Mouse (Mus musculus) hindbrain, embryonic 13.5 days (tissue): ENCODE results near the gene L3mbtl2. TPM values are rescaled to one million over a fixed set of nuclear protein-coding genes. Genes with fewer than 3 reads are reported as not detected.

Source experiments
- ATAC-seq: fragments of 200-750 bp; cut with Nextera tagmentation; 2 replicates; pipeline ENCODE4 v1.8.0; 2017; ENCODE audit warnings: moderate TSS enrichment; ENCODE audit not compliant: low FRiP score
- H3K27ac ChIP-seq: fragments of 300-500 bp; sonication (generic); 2 replicates; pipeline ENCODE4 v1.5.1; 2015; ENCODE audit warnings: inconsistent platforms, mild to moderate bottlenecking, moderate library complexity
- H3K27me3 ChIP-seq: fragments of 300-500 bp; sonication (generic); 2 replicates; pipeline ENCODE4 v1.6.1; 2015; ENCODE audit warnings: mild to moderate bottlenecking, inconsistent platforms
- H3K36me3 ChIP-seq: fragments of 300-500 bp; sonication (generic); 2 replicates; pipeline ENCODE4 v1.6.1; 2015; ENCODE audit warnings: mild to moderate bottlenecking, inconsistent platforms
- H3K4me1 ChIP-seq: fragments of 300-500 bp; sonication (generic); replicated peaks from 2 replicates; pipeline ENCODE4 v1.6.1; 2015; ENCODE audit warnings: inconsistent platforms
- H3K4me2 ChIP-seq: fragments of 300-500 bp; sonication (generic); 2 replicates; pipeline ENCODE4 v1.6.1; 2015; ENCODE audit warnings: inconsistent platforms, mild to moderate bottlenecking, moderate library complexity
- H3K4me3 ChIP-seq: fragments of 300-500 bp; sonication (generic); 2 replicates; pipeline ENCODE4 v1.5.1; 2015; ENCODE audit warnings: mild to moderate bottlenecking, inconsistent platforms
- H3K9ac ChIP-seq: fragments of 300-500 bp; sonication (generic); 2 replicates; pipeline ENCODE4 v1.6.1; 2015; ENCODE audit warnings: mild to moderate bottlenecking, inconsistent platforms
- H3K9me3 ChIP-seq: fragments of 300-500 bp; sonication (generic); 2 replicates; pipeline ENCODE4 v1.6.1; 2016; ENCODE audit warnings: inconsistent platforms
- WGBS: fragments of 180-500 bp; shearing (Covaris S2); methylation state at CpG from one replicate; pipeline ENCODE4 v1.1.7; 2015; 5-methylcytosine and 5-hydroxymethylcytosine counted together
- polyA plus RNA-seq: library from polyadenylated mRNA; unstranded; fragments of >200 nt; fragmentation: Nextera tagmentation; extraction: Ambion mirVana; gene quantifications from 2 replicates; pipeline ENCODE4 v1.2.1, GENCODE M21; 2015

Gene L3mbtl2
- polyA plus RNA-seq, 1 experiment from 2014 or later: 29.5 TPM

DNA sequence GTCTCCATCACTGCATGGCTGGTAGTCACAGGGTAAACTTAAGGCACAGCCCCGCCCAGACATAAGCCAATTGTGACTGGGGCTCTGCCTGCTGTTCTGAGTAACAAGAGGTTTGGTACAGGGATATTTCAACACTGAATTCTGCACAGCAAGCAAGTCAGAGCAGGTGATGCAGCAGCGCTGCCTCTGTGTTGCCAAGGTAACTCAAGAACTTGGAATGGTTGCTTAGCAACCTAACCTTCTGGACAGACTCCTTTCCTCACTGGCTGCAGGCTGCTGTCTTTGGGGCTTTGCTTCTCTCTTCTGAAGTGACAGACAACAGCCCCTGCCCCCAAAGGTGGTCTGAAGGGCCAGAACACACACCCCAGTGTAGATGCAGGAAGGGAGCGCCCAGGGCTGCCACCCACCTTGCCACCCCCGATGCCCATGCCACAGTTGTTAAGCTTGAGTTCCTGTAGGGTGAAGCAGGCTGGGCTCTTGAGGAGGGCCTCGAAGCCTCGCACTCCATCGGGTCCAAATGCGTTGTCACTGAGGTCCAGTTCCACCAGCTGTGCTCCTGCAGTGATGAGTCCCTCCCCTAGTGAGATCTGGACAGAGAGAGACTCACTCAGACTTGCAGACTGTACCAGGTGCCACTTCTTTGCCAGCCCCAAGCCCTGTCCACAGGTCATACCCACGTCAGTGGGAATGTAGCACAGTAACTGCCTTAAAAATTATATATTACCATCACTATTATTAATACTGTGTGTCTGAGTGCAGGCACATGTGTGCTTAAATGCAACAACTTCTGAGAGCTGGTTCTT lies 54.8 kb downstream of the L3mbtl2 start:
- ATAC-seq: peak; percentile 71
- Histone ChIP-seq H3K36me3 (peaks cover 92% of the 10 kb centered on the region), H3K27ac (peak overlapping the region; percentile 82)

DNA sequence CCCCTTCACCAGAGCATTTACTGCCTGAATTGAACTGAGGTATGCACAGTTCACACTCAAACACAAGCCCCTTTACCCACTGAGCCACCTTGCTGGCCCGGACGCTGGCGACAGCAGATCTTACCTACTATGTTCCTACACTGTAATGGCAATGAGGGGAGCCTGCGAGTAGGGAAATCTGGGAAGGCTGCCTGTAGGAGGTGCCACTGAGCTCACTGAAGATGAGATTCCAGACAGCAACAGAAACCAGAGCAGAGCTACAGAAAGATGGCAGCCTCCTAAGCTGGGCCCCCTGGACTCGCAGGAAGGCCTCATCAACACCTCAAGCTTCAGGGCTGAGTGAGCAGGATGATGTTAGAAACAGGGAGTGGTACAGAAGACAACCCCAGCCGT lies 55.4 kb downstream of the L3mbtl2 start:
- Histone ChIP-seq H3K9me3 (no peaks in the 10 kb centered on the region), H3K27me3 (no peaks in the 10 kb centered on the region), H3K4me2 (no peak overlapping the region), H3K36me3 (peaks cover 92% of the 10 kb centered on the region), H3K27ac (peak overlapping the region; percentile 82), H3K4me1 (peaks cover 14% of the 10 kb centered on the region), H3K9ac (no peak overlapping the region), H3K4me3 (no peak overlapping the region)
- ATAC-seq: no peak
- WGBS: 95% methylated on average over 6 of the region's 6 CpGs

More for the DNA sequence above, 54.8 kb downstream of the L3mbtl2 start:
- 0 out of 2 replicates have a peak overlapping the region, but pooled peaks have one; percentile 2 for H3K9ac ChIP-seq
- no peak overlapping the region for H3K4me3 ChIP-seq
- H3K9me3 ChIP-seq: no peaks in the 10 kb centered on the region
- H3K27me3 ChIP-seq: no peaks in the 10 kb centered on the region
- whole genome bisulfite sequencing: 87% methylated on average over 9 of the region's 9 CpGs
- H3K4me1 ChIP-seq: peaks cover 14% of the 10 kb centered on the region
- no peak overlapping the region for H3K4me2 ChIP-seq

DNA sequence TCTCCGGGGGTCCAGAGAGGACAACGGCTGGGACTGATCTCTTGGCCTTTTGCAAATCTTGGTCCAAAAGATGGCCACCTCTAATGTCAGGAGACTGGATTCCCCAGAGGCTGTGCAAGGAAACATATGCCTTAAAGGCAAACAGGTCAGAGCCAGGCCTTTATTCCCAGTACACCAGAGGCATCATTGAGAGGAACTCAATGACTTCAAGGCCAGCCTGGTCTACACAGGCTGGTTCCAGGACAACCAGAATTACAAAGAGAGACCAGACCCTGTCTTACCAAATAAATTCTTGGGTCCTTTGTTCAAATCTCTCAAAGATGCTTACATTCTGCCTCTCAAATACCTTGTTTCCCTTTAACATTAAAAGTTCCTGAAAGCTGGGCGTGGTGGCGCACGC lies 58.7 kb downstream of the L3mbtl2 start:
- peaks cover 78% of the 10 kb centered on the region for H3K36me3 ChIP-seq
- H3K27me3 ChIP-seq: no peaks in the 10 kb centered on the region
- no peak overlapping the region for H3K4me2 ChIP-seq
- no peak overlapping the region for H3K27ac ChIP-seq
- H3K4me3 ChIP-seq: no peak overlapping the region
- H3K9ac ChIP-seq: no peak overlapping the region
- ATAC-seq: no peak
- H3K9me3 ChIP-seq: no peaks in the 10 kb centered on the region
- 99% methylated on average over 5 of the region's 5 CpGs for WGBS
- peaks cover 27% of the 10 kb centered on the region for H3K4me1 ChIP-seq

DNA sequence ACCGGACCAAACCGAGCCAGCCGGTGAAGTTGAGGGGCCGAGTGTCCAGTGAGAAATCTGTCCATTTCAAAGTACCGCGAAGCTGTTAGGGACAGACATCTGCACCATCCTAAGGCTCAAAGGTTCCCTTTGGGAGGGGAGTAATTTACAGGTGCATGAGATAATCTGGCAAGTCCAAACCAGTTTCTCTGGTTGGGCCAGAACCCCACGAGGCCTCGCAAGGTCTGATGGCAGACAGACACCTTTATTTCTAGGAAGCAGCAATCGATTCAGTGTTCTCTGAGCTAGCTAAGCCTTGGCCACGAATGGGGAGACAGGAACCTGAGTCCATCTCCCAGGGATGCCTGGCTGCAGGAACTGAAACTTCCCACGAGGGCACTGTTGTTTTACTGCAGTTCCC lies 60.0 kb downstream of the L3mbtl2 start:
- H3K9me3 ChIP-seq: no peaks in the 10 kb centered on the region
- H3K9ac ChIP-seq: 0 out of 2 replicates have a peak overlapping the region, but pooled peaks have one; percentile 13
- peaks cover 30% of the 10 kb centered on the region for H3K4me1 ChIP-seq
- 96% methylated on average over 11 of the region's 11 CpGs for WGBS
- no peak overlapping the region for H3K27ac ChIP-seq
- no peak overlapping the region for H3K4me3 ChIP-seq
- H3K27me3 ChIP-seq: no peaks in the 10 kb centered on the region
- H3K4me2 ChIP-seq: no peak overlapping the region
- H3K36me3 ChIP-seq: peaks cover 65% of the 10 kb centered on the region
- no peak for ATAC-seq

DNA sequence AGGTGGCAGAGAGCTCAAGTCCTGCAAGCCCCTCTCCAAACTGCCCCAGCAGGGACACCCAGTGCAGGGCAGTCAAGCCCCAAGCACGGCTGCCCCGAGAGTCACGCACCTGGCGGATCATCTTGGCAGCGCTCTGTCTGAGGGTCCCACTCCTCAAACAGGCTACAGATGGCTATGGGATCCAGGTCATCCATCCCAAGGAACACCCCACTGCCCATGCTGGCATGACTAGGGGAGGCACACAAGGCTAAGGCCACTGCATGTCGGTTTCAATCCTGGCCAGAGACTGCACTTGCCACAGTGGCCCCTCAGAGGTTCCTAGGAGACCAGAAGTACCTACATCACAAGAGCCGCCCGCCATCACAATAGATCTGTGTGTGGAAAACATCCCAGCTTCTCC lies 62.3 kb downstream of the L3mbtl2 start:
- no peak for ATAC-seq
- no peaks in the 10 kb centered on the region for H3K9me3 ChIP-seq
- peaks cover 42% of the 10 kb centered on the region for H3K36me3 ChIP-seq
- 95% methylated on average over 8 of the region's 8 CpGs for WGBS
- peaks cover 32% of the 10 kb centered on the region for H3K4me1 ChIP-seq
- no peak overlapping the region for H3K4me2 ChIP-seq
- H3K27ac ChIP-seq: no peak overlapping the region
- H3K4me3 ChIP-seq: no peak overlapping the region
- H3K27me3 ChIP-seq: no peaks in the 10 kb centered on the region
- no peak overlapping the region for H3K9ac ChIP-seq

DNA sequence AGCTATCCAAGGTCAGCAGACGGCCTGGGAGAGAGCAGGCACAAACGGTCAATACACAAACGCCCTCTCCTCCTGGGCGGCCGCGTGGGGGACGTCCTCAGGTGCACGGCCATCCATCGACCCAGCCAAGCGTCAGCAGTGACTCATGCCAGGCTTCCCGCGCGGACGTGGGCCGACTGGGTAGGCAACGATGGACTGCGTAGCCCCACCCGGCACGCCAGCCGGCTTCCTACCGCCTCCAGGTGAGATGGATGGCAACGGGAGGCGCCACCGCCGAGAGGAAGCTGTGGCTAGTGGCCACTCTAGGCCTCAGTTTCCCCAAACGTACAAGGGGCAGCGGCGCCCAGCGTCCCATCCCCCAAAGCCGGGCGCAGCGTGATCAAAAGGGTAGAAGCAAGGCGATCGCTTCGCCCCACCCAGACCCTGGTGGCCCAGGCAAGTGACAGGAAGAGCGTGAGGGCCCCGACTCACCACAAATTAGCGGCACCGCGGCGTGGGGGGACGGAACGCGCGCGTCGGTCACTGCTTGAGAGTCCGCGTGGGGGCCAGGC lies 65.6 kb downstream of the L3mbtl2 start:
- Histone ChIP-seq H3K4me1 (peaks cover 32% of the 10 kb centered on the region), H3K9me3 (no peaks in the 10 kb centered on the region), H3K27me3 (no peaks in the 10 kb centered on the region), H3K4me3 (peak overlapping the region; percentile 98), H3K4me2 (peak overlapping the region; percentile 94), H3K9ac (peak overlapping the region; percentile 93), H3K27ac (peak overlapping the region; percentile 82), H3K36me3 (peaks cover 11% of the 10 kb centered on the region)
- under 1% methylated on average over 49 of the region's 49 CpGs for WGBS
- peak; percentile 63 for ATAC-seq

DNA sequence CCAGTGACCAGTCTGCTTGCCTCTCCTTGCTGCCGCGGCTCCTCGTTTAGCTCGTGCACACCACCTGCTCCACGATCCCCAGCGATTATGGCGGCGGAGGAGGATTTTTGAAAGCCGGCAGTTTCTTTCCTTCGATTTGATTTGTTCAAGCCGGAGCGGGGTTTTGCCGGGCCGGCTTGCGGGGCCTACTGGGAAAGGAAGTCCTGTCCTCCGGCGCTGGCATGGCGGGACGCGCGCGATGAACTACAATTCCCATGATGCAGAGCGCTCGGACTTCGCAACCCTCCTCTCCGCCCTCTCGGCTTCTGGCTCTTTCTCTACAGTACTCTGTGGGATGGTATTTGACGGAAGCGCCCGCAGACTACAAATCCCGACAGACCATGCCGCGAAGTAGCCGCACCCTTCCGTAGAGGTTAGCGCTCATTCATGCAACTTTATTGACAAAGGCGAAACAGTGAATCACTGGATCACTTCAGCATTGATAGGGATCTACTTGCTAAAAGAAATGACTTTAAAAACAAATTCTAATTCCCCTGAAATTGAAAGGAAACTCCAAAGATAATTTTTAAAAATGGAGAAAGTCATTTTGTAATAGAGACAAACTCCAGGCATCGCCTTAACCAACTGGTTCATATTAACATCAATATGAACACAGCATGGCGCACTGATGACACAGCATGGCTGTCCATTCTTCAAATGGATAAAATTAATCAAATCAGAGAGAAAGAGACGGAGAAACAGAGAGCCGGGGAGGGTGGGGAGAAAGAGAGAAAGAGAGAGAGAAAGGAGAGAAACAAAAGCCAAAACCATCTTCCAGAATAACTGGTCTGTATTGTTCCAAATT lies 66.3 kb downstream of the L3mbtl2 start:
- H3K4me3 ChIP-seq: peak overlapping the region; percentile 98
- no peaks in the 10 kb centered on the region for H3K27me3 ChIP-seq
- H3K4me2 ChIP-seq: peak overlapping the region; percentile 94
- peak; percentile 99 for ATAC-seq
- H3K27ac ChIP-seq: peak overlapping the region; percentile 82
- peaks cover 32% of the 10 kb centered on the region for H3K4me1 ChIP-seq
- H3K9ac ChIP-seq: peak overlapping the region; percentile 93
- H3K9me3 ChIP-seq: no peaks in the 10 kb centered on the region
- 4% methylated on average over 41 of the region's 41 CpGs for WGBS
- H3K36me3 ChIP-seq: peaks cover 7% of the 10 kb centered on the region

DNA sequence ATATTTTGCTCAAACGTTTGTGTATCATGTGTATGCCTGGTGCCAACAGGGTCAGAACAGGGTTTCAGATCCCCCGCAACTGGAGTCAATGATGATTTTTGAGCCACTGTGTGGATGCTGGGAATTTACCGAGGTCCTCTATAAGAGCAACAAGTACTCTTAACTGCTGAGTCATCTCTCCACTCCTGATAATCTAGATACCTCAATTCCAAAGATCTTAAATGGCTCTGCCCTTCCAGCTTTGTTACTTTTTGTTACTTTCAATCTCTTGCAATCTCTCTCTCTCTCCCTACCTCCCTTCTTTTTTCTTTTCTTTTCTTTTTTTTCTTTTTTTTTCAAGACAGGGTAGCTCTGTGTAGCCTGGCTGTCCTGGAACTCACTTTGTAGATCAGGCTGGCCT lies 71.4 kb downstream of the L3mbtl2 start:
- Histone ChIP-seq H3K27ac (no peak overlapping the region), H3K4me1 (no peaks in the 10 kb centered on the region), H3K4me3 (no peak overlapping the region), H3K9me3 (no peaks in the 10 kb centered on the region), H3K36me3 (no peaks in the 10 kb centered on the region), H3K9ac (no peak overlapping the region), H3K4me2 (no peak overlapping the region), H3K27me3 (no peaks in the 10 kb centered on the region)
- 63% methylated on average over 3 of the region's 3 CpGs for WGBS
- no peak for ATAC-seq

Other genes starting within 250 kb of the L3mbtl2 start
- gene Rbx1, start 197.6 kb upstream of the L3mbtl2 start, polyA plus RNA-seq: 482 and 500 TPM in 2 replicates
- 20.4 and 20.6 TPM in 2 replicates for gene Ep300, start 78.5 kb upstream of the L3mbtl2 start, polyA plus RNA-seq
- gene Chadl, start 33.4 kb downstream of the L3mbtl2 start, polyA plus RNA-seq: 13.5 and 14.2 TPM in 2 replicates
- gene Zc3h7b, start 81.2 kb downstream of the L3mbtl2 start, polyA plus RNA-seq: 42.6 and 46.8 TPM in 2 replicates
- 129 and 140 TPM in 2 replicates for gene Rangap1, start 81.6 kb downstream of the L3mbtl2 start, polyA plus RNA-seq
- 22.3 and 22.4 TPM in 2 replicates for gene Tef, start 138.5 kb downstream of the L3mbtl2 start, polyA plus RNA-seq
- gene Tob2, start 194.9 kb downstream of the L3mbtl2 start, polyA plus RNA-seq: 15.6 and 15.7 TPM in 2 replicates
- 123 and 125 TPM in 2 replicates for gene Phf5a, start 208.0 kb downstream of the L3mbtl2 start, polyA plus RNA-seq
- gene Aco2, start 208.4 kb downstream of the L3mbtl2 start, polyA plus RNA-seq: 237 and 248 TPM in 2 replicates